Mouse (Mus musculus) embryonic facial prominence, embryonic 15.5 days (tissue): Measurements from ENCODE around the gene Sipa1l3. TPM values are rescaled to one million over a fixed set of nuclear protein-coding genes. Genes with fewer than 3 reads are reported as not detected.

Experiments
- ATAC-seq: fragments of 200-750 bp; cut with Nextera tagmentation; 2 replicates; pipeline ENCODE4 v1.8.0; 2017; ENCODE audit warnings: low read depth, moderate TSS enrichment; ENCODE audit not compliant: insufficient number of reproducible peaks, low FRiP score, low TSS enrichment
- H3K27ac ChIP-seq: fragments of 300-500 bp; sonication (generic); replicated peaks from 2 replicates; pipeline ENCODE4 v1.5.1; 2015; ENCODE audit warnings: mild to moderate bottlenecking, inconsistent platforms
- H3K27me3 ChIP-seq: fragments of 300-500 bp; sonication (generic); 2 replicates; pipeline ENCODE4 v1.6.1; 2015; ENCODE audit warnings: inconsistent platforms
- H3K36me3 ChIP-seq: fragments of 300-500 bp; sonication (generic); 2 replicates; pipeline ENCODE4 v1.6.1; 2015; ENCODE audit warnings: mild to moderate bottlenecking, inconsistent platforms
- H3K4me1 ChIP-seq: fragments of 300-500 bp; sonication (generic); 2 replicates; pipeline ENCODE4 v1.6.1; 2015; ENCODE audit warnings: inconsistent platforms
- H3K4me2 ChIP-seq: fragments of 300-500 bp; sonication (generic); replicated peaks from 2 replicates; pipeline ENCODE4 v1.6.1; 2015; ENCODE audit warnings: mild to moderate bottlenecking, inconsistent platforms
- H3K4me3 ChIP-seq: fragments of 300-500 bp; sonication (generic); replicated peaks from 2 replicates; pipeline ENCODE4 v1.5.1; 2015; ENCODE audit warnings: mild to moderate bottlenecking, inconsistent platforms
- H3K9ac ChIP-seq: fragments of 300-500 bp; sonication (generic); 2 replicates; pipeline ENCODE4 v1.6.1; 2015; ENCODE audit warnings: inconsistent platforms
- H3K9me3 ChIP-seq: fragments of 300-500 bp; sonication (generic); replicated peaks from 2 replicates; pipeline ENCODE4 v1.6.1; 2016; ENCODE audit warnings: inconsistent platforms
- WGBS: fragments of 180-500 bp; shearing (Covaris S2); methylation state at CpG from one replicate; pipeline ENCODE4 v1.1.7; 2015; 5-methylcytosine and 5-hydroxymethylcytosine counted together
- polyA plus RNA-seq: library from polyadenylated mRNA; unstranded; fragments of >200 nt; fragmentation: Nextera tagmentation; extraction: Ambion mirVana; gene quantifications from 2 replicates; pipeline ENCODE4 v1.2.1, GENCODE M21; 2015

Gene Sipa1l3
- polyA plus RNA-seq, 1 experiment from 2014 or later, result 21.6 TPM

DNA sequence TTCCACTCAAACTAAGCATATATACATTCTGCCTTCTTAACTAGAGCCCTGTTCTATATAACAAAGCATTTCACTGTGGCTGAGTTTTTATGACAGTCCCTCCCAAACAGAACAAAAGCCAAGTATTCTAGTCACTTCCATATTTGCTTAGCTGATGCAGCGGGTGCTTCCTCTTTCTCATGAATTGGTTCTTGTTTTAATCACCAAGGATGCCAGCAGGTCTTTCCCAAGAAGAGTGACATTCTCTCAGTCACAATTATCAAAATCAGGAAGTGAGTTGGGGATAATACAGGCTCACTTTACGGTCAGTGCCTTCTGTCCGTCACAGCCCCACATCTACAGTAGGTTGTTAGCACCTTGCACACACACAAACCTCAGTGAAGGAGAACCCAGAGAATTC is 26.6 kb downstream of the Sipa1l3 start:
- no peak overlapping the region for H3K27ac ChIP-seq
- no peak overlapping the region for H3K4me3 ChIP-seq
- no peaks in the 10 kb centered on the region for H3K36me3 ChIP-seq
- H3K9ac ChIP-seq, result no peak overlapping the region
- 69% methylated on average over 3 of the region's 3 CpGs for WGBS
- no peaks in the 10 kb centered on the region for H3K27me3 ChIP-seq
- H3K9me3 ChIP-seq, result no peaks in the 10 kb centered on the region
- no peak for ATAC-seq
- peaks cover 41% of the 10 kb centered on the region for H3K4me1 ChIP-seq
- no peak overlapping the region for H3K4me2 ChIP-seq

- WGBS, result 57% methylated on average over 3 of the region's 3 CpGs
- no peaks in the 10 kb centered on the region for H3K9me3 ChIP-seq
- H3K4me2 ChIP-seq, result no peak overlapping the region
- H3K9ac ChIP-seq, result no peak overlapping the region
- ATAC-seq, result no peak
- no peaks in the 10 kb centered on the region for H3K27me3 ChIP-seq
- no peak overlapping the region for H3K4me3 ChIP-seq
- peaks cover 36% of the 10 kb centered on the region for H3K4me1 ChIP-seq
- no peaks in the 10 kb centered on the region for H3K36me3 ChIP-seq
- H3K27ac ChIP-seq, result no peak overlapping the region
Measured at GRCm38 (mm10) chr7:29491471-29491755, 27.0 kb downstream of the Sipa1l3 start.

DNA sequence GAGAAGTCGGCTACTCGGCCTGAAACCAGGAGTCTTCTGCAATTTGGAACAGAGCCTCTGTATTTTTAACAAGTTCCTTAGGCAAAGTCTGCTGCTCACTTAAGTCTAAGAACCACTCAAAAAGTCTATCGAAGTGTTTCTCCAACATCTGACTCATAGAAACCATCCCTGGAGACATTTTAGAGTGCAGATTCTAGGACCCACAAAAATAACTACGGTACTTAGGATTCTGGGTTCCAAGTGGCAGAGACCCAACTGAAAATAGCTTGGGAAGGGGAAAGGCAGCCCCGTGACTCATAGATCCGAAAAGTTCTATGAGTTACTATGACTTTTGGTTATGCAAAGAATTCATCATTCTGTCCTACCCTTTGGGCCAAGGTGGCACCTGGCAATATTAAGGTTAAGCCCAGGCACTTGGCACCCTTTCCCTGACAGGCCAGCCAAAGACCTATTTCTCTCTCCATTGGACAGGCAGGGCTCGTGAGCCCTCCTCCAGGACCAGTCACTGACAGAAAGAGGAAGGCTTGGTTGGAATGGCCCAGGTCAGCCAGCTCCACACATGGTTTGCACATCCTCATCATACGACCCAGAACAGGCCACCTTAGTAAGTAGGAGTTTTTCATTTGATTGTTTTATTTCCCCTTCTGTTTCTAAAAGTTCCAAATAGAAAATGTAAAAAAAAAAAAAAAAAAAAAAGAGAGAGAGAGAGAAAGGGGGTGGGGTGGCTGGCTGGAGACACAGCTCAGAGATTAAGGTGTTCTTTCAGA is 27.6 kb downstream of the Sipa1l3 start:
- Histone ChIP-seq H3K36me3 (no peaks in the 10 kb centered on the region), H3K9ac (no peak overlapping the region), H3K4me3 (no peak overlapping the region), H3K27me3 (no peaks in the 10 kb centered on the region), H3K9me3 (no peaks in the 10 kb centered on the region), H3K4me2 (no peak overlapping the region), H3K4me1 (peaks cover 36% of the 10 kb centered on the region), H3K27ac (peak overlapping the region; percentile 58)
- WGBS, result 74% methylated on average over 8 of the region's 8 CpGs
- no peak for ATAC-seq

DNA sequence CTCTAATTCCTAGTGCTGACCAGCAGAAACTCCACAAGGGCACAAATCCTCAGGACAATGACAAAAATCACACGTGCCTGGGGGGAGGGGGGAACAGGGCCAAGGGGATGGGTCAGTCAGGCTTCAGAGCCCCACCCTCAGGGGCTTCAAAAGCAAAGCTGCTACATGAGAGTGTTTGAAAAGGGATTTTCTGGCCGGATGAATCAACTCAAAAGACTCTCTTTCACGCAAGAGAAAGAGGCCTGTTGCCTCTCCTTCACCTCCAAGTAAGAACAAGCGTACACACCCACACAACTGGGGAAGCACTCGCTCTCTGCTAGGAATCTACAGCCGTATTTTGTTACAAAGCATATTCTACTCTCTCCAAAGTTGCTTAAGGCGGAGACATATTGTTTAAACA is 28.6 kb downstream of the Sipa1l3 start:
- Histone ChIP-seq H3K9me3 (no peaks in the 10 kb centered on the region), H3K4me3 (no peak overlapping the region), H3K9ac (no peak overlapping the region), H3K4me1 (peaks cover 36% of the 10 kb centered on the region), H3K27me3 (no peaks in the 10 kb centered on the region), H3K36me3 (no peaks in the 10 kb centered on the region), H3K27ac (peak overlapping the region; percentile 58), H3K4me2 (no peak overlapping the region)
- 23% methylated on average over 7 of the region's 7 CpGs for WGBS
- peak; percentile 17; the same call in 1 of the 2 replicates for ATAC-seq

- no peak overlapping the region for H3K9ac ChIP-seq
- 23% methylated on average over 3 of the region's 3 CpGs for WGBS
- no peak for ATAC-seq
Measured at GRCm38 (mm10) chr7:29489364-29489763, 29.1 kb downstream of the Sipa1l3 start.

DNA sequence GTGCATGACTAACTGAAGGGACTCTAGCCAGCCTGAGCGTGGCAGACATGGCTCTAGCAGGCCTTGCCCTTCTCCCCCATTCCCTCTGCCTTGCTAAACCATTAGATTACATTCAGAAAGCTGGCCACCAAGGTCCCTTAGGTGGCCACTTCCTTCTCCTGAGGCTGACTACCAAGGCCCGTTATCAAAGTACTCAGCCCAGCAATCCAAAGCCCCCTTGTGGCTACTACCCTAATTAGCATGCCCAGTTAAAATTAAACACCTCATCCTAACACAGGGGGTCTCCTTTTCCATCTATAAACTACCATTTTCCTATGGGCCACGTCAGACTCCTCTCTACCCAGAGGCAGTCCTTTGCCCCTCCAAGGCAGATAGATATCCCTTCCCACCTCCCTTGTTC is 31.7 kb downstream of the Sipa1l3 start:
- Histone ChIP-seq H3K9ac (no peak overlapping the region), H3K27me3 (no peaks in the 10 kb centered on the region), H3K9me3 (no peaks in the 10 kb centered on the region), H3K4me2 (no peak overlapping the region), H3K36me3 (no peaks in the 10 kb centered on the region), H3K4me1 (peaks cover 62% of the 10 kb centered on the region), H3K27ac (no peak overlapping the region), H3K4me3 (no peak overlapping the region)
- WGBS, result 84% methylated on average over 3 of the region's 3 CpGs
- ATAC-seq, result no peak

More at GRCm38 (mm10) chr7:29489364-29489763, 29.1 kb downstream of the Sipa1l3 start:
- peaks cover 39% of the 10 kb centered on the region for H3K4me1 ChIP-seq
- H3K27ac ChIP-seq, result peak overlapping the region; percentile 30
- H3K4me2 ChIP-seq, result no peak overlapping the region
- no peaks in the 10 kb centered on the region for H3K9me3 ChIP-seq
- no peaks in the 10 kb centered on the region for H3K36me3 ChIP-seq
- no peak overlapping the region for H3K4me3 ChIP-seq
- no peaks in the 10 kb centered on the region for H3K27me3 ChIP-seq

GRCm38 (mm10) chr7:29485721-29486120 is 32.7 kb downstream of the Sipa1l3 start:
- Histone ChIP-seq H3K4me3 (no peak overlapping the region), H3K4me2 (no peak overlapping the region), H3K27me3 (no peaks in the 10 kb centered on the region), H3K36me3 (no peaks in the 10 kb centered on the region), H3K9ac (no peak overlapping the region), H3K4me1 (peaks cover 64% of the 10 kb centered on the region), H3K9me3 (no peaks in the 10 kb centered on the region), H3K27ac (no peak overlapping the region)
- ATAC-seq, result no peak
- 32% methylated on average over 2 of the region's 2 CpGs for WGBS

DNA sequence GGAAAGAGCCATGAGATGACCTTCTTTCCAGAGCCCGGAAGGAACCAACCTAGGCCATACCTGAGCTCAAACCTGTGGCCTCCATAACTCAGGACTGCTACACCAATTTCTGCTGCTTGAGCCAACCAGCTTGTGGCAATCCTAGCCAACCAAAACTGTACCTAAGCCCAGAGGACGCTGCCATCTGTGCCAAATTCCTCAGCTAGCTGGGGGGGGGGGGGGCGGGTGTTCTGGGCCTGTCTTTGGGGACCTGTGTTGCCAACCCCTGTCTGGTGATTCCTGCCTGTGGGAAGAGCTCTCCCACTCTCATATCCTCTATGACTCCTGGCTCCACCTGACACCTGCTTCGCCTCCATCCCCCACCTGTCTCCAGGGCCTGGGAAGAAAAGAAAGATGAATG is 34.9 kb downstream of the Sipa1l3 start:
- Histone ChIP-seq H3K27ac (peak overlapping the region; percentile 77), H3K27me3 (no peaks in the 10 kb centered on the region), H3K4me1 (peaks cover 57% of the 10 kb centered on the region), H3K36me3 (no peaks in the 10 kb centered on the region), H3K4me2 (0 out of 2 replicates have a peak overlapping the region, but pooled peaks have one; percentile 4), H3K4me3 (no peak overlapping the region), H3K9me3 (no peaks in the 10 kb centered on the region), H3K9ac (no peak overlapping the region)
- ATAC-seq, result no peak
- 54% methylated on average over 4 of the region's 4 CpGs for WGBS

- Histone ChIP-seq H3K9ac (no peak overlapping the region), H3K27me3 (no peaks in the 10 kb centered on the region), H3K9me3 (no peaks in the 10 kb centered on the region), H3K27ac (peak overlapping the region; percentile 89), H3K4me2 (peak overlapping the region; percentile 28), H3K4me1 (peaks cover 64% of the 10 kb centered on the region), H3K4me3 (no peak overlapping the region), H3K36me3 (no peaks in the 10 kb centered on the region)
- peak; percentile 73 for ATAC-seq
- WGBS, result 29% methylated on average over 15 of the region's 15 CpGs
Measured at GRCm38 (mm10) chr7:29481345-29482155, 36.9 kb downstream of the Sipa1l3 start.

GRCm38 (mm10) chr7:29480590-29481344 is 37.7 kb downstream of the Sipa1l3 start:
- Histone ChIP-seq H3K4me1 (peaks cover 64% of the 10 kb centered on the region), H3K36me3 (no peaks in the 10 kb centered on the region), H3K27ac (peak overlapping the region; percentile 89), H3K9ac (no peak overlapping the region), H3K4me2 (peak overlapping the region; percentile 28; the same call in 1 of the 2 replicates), H3K27me3 (no peaks in the 10 kb centered on the region), H3K4me3 (no peak overlapping the region), H3K9me3 (no peaks in the 10 kb centered on the region)
- no peak; the same call in 1 of the 2 replicates for ATAC-seq
- WGBS, result 68% methylated on average over 16 of the region's 16 CpGs

- no peak overlapping the region for H3K4me2 ChIP-seq
- no peaks in the 10 kb centered on the region for H3K36me3 ChIP-seq
- peak overlapping the region; percentile 89 for H3K27ac ChIP-seq
- 72% methylated on average over 4 of the region's 4 CpGs for WGBS
- H3K27me3 ChIP-seq, result no peaks in the 10 kb centered on the region
- no peak overlapping the region for H3K4me3 ChIP-seq
- H3K4me1 ChIP-seq, result peaks cover 64% of the 10 kb centered on the region
- no peaks in the 10 kb centered on the region for H3K9me3 ChIP-seq
- no peak overlapping the region for H3K9ac ChIP-seq
- ATAC-seq, result no peak
Measured at GRCm38 (mm10) chr7:29480183-29480582, 38.3 kb downstream of the Sipa1l3 start.
